Mouse (Mus musculus): ENCODE results near the gene Ddx19a.
A peak's percentile ranks its signal among the peaks of the same experiment; 100 is the strongest.
"Not testable (repeated sequence)": the region's sequence is repeated elsewhere in the genome, so short reads cannot be mapped to it uniquely, and the experiment has no call there.

The Ddx19a gene

GRCm38 (mm10) chr8:110969910-110970770 lies 27.5 kb downstream of the Ddx19a start:
- peak; percentile 85 to 87 for DNase-seq (ENCODE audit: low spot score in 2 of 2)

DNA sequence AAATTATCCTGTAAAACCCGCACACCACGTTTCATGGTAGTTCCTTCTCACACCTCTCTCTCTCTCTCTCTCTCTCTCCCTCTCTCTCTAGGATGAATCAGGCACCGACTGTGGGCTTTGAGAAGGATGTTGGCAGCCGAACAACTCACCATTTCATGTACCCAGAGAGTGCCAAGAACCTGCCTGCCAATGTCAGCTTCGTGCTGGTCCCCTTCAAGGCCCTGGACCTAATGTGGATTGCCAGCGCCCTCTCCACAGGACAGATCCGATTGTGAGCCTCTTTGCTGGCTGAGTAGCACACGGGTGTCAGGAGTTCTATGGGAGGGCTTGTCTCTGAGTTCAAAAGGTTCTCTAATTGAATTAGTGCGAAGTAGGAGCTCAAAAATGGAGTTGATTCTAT lies 30.3 kb downstream of the Ddx19a start:
- DNase-seq (ENCODE audit: low spot score in 2 of 2), result no peak

DNA sequence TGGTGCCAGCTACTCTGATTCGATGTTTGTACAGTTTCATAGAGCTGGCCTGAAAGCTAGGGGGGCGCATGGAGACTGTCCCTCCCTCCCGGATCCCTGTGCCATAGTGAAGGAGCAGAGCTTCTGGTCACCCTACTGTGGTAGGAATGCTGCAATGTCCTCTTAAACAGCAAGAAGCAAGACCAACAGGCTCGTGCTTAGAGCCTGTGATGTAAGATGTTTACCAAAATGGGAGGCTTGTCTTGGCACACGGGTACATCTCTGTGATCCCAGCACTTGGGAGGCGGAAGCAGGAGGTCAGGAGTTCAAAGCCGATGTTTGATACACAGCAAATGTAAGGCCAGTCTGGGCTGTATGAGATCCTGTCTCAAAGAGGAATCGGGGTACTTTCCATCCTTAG lies 31.0 kb downstream of the Ddx19a start:
- DNase-seq (ENCODE audit: low spot score in 2 of 2), result no peak

- peak; percentile 63 to 67 for DNase-seq (ENCODE audit: low spot score in 2 of 2)
Measured at GRCm38 (mm10) chr8:110965594-110965993, 32.0 kb downstream of the Ddx19a start.

DNA sequence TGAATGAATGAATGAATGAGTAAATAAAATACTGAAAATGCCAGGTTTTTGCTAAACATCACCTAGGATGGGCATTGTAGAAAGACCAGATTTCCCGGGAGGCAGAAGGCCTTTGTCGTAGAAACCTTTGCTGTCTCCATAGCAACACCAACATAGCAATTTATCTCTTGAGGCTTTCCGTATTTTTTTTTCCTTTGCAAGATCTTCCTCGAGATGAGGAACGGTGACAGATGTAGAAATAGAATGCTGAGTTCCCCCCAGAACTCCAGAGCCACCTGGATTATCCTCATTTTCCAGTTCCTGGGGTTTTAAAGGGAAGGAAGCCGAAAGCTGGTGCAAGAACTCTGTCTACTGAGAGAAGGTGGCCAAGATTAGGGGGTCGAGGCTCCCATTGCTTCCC lies 32.9 kb downstream of the Ddx19a start:
- DNase-seq (ENCODE audit: low spot score in 2 of 2), result no peak

GRCm38 (mm10) chr8:110963051-110963450 lies 34.5 kb downstream of the Ddx19a start:
- no peak for DNase-seq (ENCODE audit: low spot score in 2 of 2)

GRCm38 (mm10) chr8:110959906-110960305 lies 37.7 kb downstream of the Ddx19a start:
- DNase-seq (ENCODE audit: low spot score in 2 of 2), result no peak

GRCm38 (mm10) chr8:110959071-110959780 lies 38.4 kb downstream of the Ddx19a start:
- DNase-seq (ENCODE audit: low spot score in 2 of 2), result no peak

DNA sequence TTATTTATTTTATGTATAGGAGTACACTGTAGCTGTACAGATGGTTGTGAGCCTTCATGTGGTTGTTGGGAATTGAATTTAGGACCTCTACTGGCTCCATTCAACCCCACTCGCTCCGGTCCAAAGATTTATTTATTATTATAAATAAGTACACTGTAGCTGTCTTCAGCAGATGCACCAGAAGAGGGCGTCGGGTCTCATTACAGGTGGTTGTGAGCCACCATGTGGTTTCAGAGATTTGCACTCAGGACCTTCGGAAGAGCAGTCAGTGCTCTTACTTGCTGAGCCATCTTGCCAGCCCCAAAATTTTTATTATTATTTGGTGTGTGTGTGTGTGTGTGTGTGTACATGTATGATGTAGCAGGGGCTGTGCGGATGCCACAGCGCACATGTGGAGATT lies 39.0 kb downstream of the Ddx19a start:
- not testable (repeated sequence) for DNase-seq (ENCODE audit: low spot score in 2 of 2)

GRCm38 (mm10) chr8:110958135-110958534 lies 39.5 kb downstream of the Ddx19a start:
- DNase-seq (ENCODE audit: low spot score in 2 of 2), result no peak

DNA sequence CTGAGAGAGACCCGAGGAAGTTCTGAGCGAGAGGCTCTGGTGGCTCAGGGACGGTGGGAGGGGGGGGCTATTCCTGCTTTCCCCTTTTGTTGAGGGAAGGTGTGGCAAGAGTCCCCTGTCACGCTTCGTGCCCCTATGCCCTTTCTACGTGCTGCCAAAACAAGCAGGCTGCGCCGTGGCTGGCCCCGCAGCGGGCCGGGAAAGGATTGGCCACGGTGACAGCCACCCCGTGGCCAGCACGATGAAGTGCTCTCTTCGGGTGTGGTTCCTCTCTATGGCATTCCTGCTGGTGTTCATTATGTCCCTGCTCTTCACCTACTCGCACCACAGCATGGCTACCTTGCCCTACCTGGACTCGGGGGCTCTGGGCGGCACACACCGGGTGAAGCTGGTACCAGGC lies 40.1 kb downstream of the Ddx19a start:
- DNase-seq (ENCODE audit: low spot score in 2 of 2), result no peak

DNA sequence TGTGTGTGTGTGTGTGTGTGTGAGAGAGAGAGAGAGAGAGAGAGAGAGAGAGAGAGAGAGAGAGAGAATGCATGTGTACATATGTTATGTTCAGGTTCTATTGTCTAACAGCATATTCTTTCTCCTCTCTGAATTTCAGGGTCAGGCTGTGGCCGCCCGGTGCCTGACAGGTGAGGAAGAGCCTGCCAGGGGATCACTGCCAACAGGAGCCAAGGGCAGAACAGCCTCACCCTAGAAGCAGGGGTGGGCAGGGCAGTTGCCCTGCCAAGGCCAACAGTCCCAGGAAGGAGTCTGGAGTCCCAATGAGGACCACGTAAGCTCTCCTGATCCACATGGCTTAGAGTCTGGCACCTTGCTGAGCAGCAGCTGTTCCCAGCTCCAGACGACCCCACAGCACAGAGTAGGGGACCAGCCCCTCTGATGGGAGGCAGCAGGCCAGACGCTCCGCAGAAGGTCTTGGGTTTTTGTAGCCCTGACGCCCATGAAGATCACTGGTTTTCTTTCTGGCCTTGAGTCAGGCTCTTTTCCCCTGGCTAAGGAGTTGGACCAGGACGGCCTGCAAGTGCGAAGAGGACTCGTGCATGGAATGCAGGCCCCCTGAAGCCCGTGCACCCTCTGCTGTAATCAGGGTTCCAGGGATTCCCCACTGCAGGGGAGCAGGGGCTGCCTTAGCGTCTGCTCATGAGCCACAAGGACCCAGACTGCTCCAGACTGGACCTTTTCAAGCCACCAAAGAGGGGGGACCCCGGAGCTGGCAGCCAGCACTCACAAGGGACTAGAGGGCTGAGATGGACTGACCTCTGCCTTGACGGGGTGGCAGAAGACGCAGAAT lies 40.8 kb downstream of the Ddx19a start:
- no peak for DNase-seq (ENCODE audit: low spot score in 2 of 2)

GRCm38 (mm10) chr8:110954776-110955175 lies 42.8 kb downstream of the Ddx19a start:
- no peak for DNase-seq (ENCODE audit: low spot score in 2 of 2)

DNA sequence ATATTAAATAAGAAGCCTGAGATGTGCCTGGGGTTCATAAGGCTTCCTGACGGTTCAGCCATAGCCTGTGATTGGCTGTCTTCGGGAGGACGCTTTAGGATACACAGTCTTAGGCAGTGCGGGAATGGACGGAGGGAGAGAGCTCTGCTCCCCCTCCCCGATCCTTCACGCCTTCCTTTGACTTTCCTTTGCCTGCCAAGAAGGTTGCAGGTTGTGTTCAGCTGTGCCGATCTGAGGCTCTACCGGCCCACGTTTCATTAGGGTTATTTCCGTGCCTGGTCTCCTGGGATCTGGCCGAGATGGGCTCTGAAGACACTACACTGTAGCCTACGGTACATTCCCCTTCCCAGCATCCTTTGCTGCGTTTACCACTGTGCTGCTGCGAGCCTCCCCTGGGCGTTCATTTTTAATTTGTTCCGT lies 47.5 kb downstream of the Ddx19a start:
- no peak for DNase-seq (ENCODE audit: low spot score in 2 of 2)

DNA sequence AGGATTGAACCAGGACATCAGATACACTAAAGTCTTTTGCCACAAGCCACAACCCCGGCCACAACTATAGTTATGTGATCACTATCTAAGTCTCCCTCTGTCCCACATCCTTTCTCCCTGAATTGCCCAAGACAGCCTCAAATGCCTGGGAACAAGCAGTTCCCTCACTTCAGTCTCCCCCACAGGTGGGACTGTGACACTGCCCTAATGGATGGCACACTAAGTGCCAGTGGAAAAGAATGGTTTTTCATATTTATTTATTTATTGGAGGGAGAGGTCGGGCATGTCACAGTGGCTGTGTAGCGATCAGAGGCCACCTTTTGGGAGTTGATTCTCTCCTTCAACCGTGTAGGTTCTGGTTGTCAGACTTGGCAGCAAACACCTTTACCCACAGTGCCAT lies 51.9 kb downstream of the Ddx19a start:
- DNase-seq (ENCODE audit: low spot score in 2 of 2), result no peak

GRCm38 (mm10) chr8:110944276-110944876 lies 53.2 kb downstream of the Ddx19a start:
- no peak for DNase-seq (ENCODE audit: low spot score in 2 of 2)

DNA sequence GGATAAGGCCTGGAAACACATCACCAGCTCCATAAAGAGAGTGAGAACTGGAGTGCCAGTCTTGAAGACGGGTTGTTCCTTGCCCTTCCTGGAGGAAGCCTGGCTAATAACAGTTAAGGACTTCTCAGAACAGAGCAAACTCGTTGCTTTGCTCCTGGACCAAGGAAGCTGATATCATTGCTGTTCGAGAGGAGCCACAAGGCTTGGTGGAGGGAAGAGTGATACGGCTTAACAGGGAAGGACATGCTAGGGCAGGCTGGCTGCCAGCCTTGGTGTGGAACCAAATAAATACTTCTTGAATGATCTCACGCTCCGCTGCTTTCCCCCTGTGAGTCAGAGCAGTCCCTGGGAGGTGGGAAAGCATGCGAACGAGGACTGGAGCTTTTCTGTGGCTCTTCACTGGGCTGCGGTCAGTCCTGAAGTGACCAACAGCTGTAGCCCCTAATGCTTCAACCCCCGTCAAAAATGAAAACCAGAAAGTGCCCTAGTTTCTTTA lies 56.1 kb downstream of the Ddx19a start:
- peak; percentile 74 to 76 for DNase-seq (ENCODE audit: low spot score in 2 of 2)

GRCm38 (mm10) chr8:110940682-110941452 lies 56.7 kb downstream of the Ddx19a start:
- no peak for DNase-seq (ENCODE audit: low spot score in 2 of 2)

DNA sequence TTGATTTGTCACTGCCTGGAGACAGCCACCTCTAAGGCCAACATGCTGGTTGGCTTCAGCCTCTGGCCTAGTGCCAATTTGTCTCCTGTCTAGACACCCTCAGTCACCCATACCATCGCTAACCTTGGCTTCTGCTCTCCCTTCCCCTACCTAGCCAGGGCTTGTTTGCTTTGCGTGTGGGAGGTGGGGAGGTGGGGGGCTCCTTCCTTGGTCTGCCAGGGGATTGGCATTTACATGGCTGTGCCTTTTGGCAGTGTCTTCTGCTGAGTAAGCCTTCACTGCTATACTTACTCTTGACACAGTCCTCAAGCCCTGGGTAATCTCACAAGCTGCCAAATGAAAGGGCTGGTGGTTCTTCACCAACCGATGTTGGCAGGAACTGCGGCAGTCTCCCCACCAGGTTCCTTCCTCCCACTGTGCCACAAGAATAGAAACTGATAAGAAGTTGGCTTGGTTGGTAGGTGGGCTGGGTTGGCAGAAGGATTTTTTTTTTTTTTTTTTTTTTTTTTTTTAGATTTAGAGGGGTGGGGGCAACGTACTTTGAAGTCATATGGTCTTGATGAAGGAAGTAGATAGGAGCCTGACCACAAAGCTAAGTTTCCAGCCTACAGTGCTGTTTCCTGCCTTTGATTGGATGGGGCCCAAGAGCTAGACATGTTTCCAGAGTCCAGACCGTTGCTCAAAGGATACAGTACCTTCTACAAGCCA lies 58.6 kb downstream of the Ddx19a start:
- DNase-seq (ENCODE audit: low spot score in 2 of 2), result no peak

DNA sequence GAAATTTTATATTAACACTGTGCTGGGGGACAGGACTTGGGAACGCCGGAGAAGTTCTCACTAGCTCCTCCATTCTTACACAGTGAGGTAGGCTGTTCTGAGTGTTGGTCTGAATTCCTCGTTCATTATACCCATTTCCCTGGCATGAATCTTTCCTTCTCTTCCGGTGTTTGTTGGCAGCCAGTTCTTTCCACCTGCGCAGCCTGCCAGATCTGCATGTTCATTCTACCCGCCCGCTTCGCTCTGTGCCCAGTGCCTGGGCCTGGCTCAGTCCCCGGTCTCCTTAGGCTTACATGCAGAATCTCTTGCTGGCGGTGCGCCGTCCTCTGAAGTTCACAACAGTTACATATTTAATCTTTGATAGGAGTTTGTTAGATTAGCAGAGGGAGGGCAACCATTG lies 61.4 kb downstream of the Ddx19a start:
- DNase-seq (ENCODE audit: low spot score in 2 of 2), result no peak
